Mouse (Mus musculus): ENCODE results near the gene Sbno2. TPM values are rescaled to one million over a fixed set of nuclear protein-coding genes. Genes with fewer than 3 reads are reported as not detected.

Sbno2 gene
- polyA plus RNA-seq, 1 experiment from 2014 or later = 10.4 TPM

DNA sequence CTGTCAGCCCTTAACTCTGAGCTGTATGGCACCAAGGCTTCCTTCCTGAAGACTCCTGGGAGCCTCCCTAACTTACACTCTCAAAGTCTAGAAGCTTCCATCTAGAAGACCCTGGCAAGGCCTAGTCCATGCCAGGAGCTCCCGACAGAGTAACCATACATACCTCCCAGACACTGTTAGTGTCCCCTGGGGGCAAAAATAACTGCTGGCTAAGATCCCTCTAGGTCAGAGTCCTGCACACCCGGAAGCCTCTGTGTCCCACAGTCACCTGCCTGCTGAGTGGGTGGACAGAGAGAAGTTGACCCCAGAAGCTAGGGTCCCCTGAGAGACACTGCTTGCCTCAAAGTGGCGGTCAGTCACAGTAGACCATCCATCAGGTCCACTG, 33.9 kb downstream of the Sbno2 start:
- no peaks in the 10 kb centered on the region for H3K27me3 ChIP-seq
- H3K4me2 ChIP-seq = peak overlapping the region; percentile 55
- H3K27ac ChIP-seq (replicated peaks) = peak overlapping the region; percentile 92
- peak overlapping the region; percentile 51 for H3K9ac ChIP-seq
- 0 out of 2 replicates have a peak overlapping the region, but pooled peaks have one; percentile 1 for H3K4me3 ChIP-seq (replicated peaks)
- peaks cover 69% of the 10 kb centered on the region for H3K4me1 ChIP-seq (replicated peaks)
- ATAC-seq (ENCODE audit: insufficient read depth) = peak; percentile 23
- WGBS (ENCODE audit: insufficient replicate concordance) = 55% methylated on average over 3 of the region's 3 CpGs
- no peaks in the 10 kb centered on the region for H3K9me3 ChIP-seq (replicated peaks)
- H3K36me3 ChIP-seq (replicated peaks) = peaks cover 53% of the 10 kb centered on the region

DNA sequence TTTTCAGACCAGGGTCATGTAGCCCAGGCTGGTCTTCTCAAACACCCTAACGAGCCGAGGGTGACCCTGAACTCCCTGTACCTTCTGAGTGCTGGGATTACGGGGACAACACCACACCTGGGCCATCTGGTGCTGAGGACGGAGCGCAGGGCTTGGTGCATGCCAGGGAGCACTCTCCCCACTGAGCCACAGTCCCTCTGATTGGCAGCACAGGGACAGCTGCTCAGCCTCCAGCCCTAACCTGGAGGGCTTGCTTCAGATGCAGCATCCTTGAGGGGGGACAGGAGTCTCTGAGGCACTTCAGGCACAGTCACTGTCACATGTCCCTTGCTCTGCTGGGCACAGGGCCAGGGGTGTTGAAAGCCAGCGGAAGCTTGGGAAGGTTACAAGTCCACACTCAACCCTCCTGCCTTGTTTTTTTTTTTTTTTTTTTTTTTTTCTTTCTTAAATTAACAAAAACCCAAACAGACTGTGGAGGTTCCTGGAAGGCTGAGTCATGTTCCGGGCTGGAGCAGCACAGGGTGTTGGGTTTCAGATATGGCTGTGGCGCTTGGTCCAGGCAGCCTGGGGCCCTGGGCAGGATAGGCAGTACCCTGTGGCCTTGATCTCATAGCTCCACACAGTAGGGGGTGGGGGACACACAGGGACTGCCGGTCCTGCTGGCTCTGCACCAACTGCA, 34.4 kb downstream of the Sbno2 start:
- H3K36me3 ChIP-seq (replicated peaks) = peaks cover 53% of the 10 kb centered on the region
- ATAC-seq (ENCODE audit: insufficient read depth) = peak; percentile 91
- H3K4me3 ChIP-seq (replicated peaks) = 0 out of 2 replicates have a peak overlapping the region, but pooled peaks have one; percentile 1
- H3K4me1 ChIP-seq (replicated peaks) = peaks cover 64% of the 10 kb centered on the region
- H3K27ac ChIP-seq (replicated peaks) = peak overlapping the region; percentile 92
- WGBS (ENCODE audit: insufficient replicate concordance) = 50% methylated on average over 9 of the region's 9 CpGs
- H3K9me3 ChIP-seq (replicated peaks) = no peaks in the 10 kb centered on the region
- peak overlapping the region; percentile 51 for H3K9ac ChIP-seq
- H3K4me2 ChIP-seq = peak overlapping the region; percentile 55
- H3K27me3 ChIP-seq = no peaks in the 10 kb centered on the region

DNA sequence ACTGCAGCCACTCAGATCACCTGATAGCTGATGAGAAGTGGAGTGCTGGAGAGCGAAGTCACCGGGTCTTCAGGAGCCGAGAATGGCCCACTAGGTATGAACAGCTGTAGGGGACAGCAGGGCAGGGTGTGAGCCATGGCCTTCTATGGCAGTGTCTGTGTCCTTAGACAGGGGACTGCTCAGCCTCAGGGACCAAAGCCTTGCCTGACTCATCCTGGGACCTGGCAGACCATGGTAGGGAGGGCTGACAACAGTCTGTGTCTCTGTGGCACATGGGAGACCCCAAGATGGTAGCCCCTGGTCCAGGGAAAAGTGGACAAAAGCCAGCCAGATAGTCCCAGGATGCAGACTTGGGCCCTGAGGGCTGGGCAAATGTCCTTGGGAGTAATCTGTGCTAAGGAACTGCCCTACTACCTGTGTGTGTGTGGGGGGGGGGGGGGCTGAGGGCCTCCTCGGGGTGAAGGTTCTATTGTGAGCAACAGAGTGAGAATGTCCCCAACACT, 35.4 kb downstream of the Sbno2 start:
- H3K4me1 ChIP-seq (replicated peaks) = peaks cover 54% of the 10 kb centered on the region
- peaks cover 59% of the 10 kb centered on the region for H3K36me3 ChIP-seq (replicated peaks)
- H3K9ac ChIP-seq = no peak overlapping the region
- H3K27me3 ChIP-seq = no peaks in the 10 kb centered on the region
- WGBS (ENCODE audit: insufficient replicate concordance) = 85% methylated on average over 4 of the region's 4 CpGs
- H3K4me3 ChIP-seq (replicated peaks) = no peak overlapping the region
- peak overlapping the region; percentile 92 for H3K27ac ChIP-seq (replicated peaks)
- no peak overlapping the region for H3K4me2 ChIP-seq
- no peak for ATAC-seq (ENCODE audit: insufficient read depth)
- no peaks in the 10 kb centered on the region for H3K9me3 ChIP-seq (replicated peaks)

DNA sequence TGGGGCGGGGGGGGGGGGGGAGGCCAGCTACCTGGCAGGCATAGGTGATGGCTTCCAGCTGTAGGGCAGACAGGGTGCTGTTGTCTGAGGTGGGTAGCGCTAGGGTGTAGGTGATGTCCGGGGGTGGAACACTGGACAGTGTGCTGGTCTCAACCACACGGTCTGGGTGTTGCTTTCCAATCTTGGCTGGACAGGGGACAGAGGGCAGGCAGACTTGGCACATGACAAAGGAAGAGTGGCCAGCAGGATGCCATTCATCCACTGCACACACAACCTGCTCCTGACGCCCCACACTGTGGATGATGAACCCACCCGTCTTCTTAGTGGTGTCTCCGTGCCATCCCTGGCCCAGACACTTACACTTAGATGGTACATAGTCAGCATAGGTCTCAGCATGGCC, 36.1 kb downstream of the Sbno2 start:
- Histone ChIP-seq H3K36me3 (replicated peaks) (peaks cover 66% of the 10 kb centered on the region), H3K4me3 (replicated peaks) (no peak overlapping the region), H3K9me3 (replicated peaks) (no peaks in the 10 kb centered on the region), H3K27ac (replicated peaks) (0 out of 2 replicates have a peak overlapping the region, but pooled peaks have one; percentile 92), H3K4me2 (no peak overlapping the region), H3K27me3 (no peaks in the 10 kb centered on the region), H3K9ac (no peak overlapping the region), H3K4me1 (replicated peaks) (peaks cover 47% of the 10 kb centered on the region)
- ATAC-seq (ENCODE audit: insufficient read depth) = no peak
- 84% methylated on average over 6 of the region's 7 CpGs for WGBS (ENCODE audit: insufficient replicate concordance)

- H3K27me3 ChIP-seq = no peaks in the 10 kb centered on the region
- peak overlapping the region; percentile 51; the same call in 1 of the 2 replicates for H3K27ac ChIP-seq (replicated peaks)
- no peak overlapping the region for H3K4me3 ChIP-seq (replicated peaks)
- 0 out of 2 replicates have a peak, but pooled peaks cover 2% of the 10 kb centered on the region for H3K4me1 ChIP-seq (replicated peaks)
- WGBS (ENCODE audit: insufficient replicate concordance) = 84% methylated on average over 23 of the region's 23 CpGs
- ATAC-seq (ENCODE audit: insufficient read depth) = no peak
- H3K36me3 ChIP-seq (replicated peaks) = peaks cover 93% of the 10 kb centered on the region
- H3K4me2 ChIP-seq = no peak overlapping the region
- H3K9ac ChIP-seq = no peak overlapping the region
- no peaks in the 10 kb centered on the region for H3K9me3 ChIP-seq (replicated peaks)
Measured at GRCm38 (mm10) chr10:80063877-80064650, 41.3 kb downstream of the Sbno2 start.

DNA sequence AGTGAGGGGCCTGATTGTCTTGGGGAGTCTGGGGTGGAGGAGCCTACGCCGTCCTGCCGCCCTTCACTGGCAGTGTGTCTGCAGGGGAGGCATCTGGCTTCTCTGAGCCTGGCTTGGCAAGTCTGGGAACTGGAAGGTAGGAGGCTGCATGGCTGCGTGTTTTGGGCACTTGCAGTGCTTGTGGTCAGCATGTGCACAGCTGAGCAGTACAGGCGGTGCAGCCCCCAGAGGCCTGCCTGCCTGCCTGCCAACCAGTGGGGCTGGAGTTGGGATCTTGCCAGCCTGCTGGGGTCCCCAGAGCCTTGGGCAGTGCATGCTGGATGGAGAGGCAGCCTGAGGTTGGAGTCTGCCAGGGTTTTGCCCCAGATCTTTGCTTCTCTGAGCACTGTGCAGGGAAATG, 42.3 kb downstream of the Sbno2 start:
- WGBS (ENCODE audit: insufficient replicate concordance) = 89% methylated on average over 5 of the region's 5 CpGs
- no peak for ATAC-seq (ENCODE audit: insufficient read depth)

GRCm38 (mm10) chr10:80057683-80058326, 47.6 kb downstream of the Sbno2 start:
- no peaks in the 10 kb centered on the region for H3K9me3 ChIP-seq (replicated peaks)
- no peak overlapping the region for H3K4me3 ChIP-seq (replicated peaks)
- H3K36me3 ChIP-seq (replicated peaks) = peaks cover 81% of the 10 kb centered on the region
- ATAC-seq (ENCODE audit: insufficient read depth) = no peak
- WGBS (ENCODE audit: insufficient replicate concordance) = 90% methylated on average over 30 of the region's 30 CpGs
- no peak overlapping the region for H3K27ac ChIP-seq (replicated peaks)
- H3K4me2 ChIP-seq = no peak overlapping the region
- H3K9ac ChIP-seq = no peak overlapping the region
- H3K27me3 ChIP-seq = no peaks in the 10 kb centered on the region
- H3K4me1 ChIP-seq (replicated peaks) = peaks cover 32% of the 10 kb centered on the region

More for the DNA sequence above, 42.3 kb downstream of the Sbno2 start:
- Histone ChIP-seq H3K27ac (replicated peaks) (no peak overlapping the region), H3K9me3 (replicated peaks) (no peaks in the 10 kb centered on the region), H3K4me3 (replicated peaks) (no peak overlapping the region), H3K4me1 (replicated peaks) (0 out of 2 replicates have a peak, but pooled peaks cover 2% of the 10 kb centered on the region), H3K27me3 (no peaks in the 10 kb centered on the region), H3K9ac (no peak overlapping the region), H3K4me2 (no peak overlapping the region), H3K36me3 (replicated peaks) (peaks cover 95% of the 10 kb centered on the region)

DNA sequence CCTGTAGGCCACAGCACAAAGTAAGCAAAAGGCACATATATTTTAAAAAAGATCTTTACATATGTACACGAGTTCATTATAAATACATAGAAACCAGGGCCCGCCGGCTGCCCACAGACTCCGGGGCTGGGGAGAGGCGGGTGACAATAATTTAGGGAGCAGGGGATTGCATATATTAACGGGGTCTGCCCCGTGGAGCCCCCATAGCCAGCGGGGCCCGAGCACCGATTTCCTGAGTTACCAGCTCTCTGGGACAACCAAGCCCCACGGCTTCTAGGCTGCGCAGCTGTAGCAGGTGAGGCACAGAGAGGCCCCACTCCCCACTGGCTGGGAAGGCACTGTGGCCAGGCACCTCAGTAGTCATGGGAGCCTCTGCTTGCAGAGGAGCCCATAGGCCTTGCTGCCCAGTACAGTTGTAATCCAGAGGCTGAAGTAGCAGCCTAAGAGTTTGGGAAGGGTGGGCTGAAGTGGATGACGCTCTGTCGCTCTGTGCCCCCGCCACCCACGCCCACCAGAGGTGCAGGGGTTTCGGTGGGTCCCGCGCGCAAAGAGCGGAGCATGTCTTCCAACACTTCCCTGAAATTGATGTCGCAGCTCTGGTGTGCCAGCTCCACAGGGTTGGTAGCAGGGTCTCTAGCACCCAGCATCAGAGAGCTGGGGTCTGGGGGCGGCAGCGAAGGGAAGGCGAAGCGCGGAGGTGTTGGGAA, 48.2 kb downstream of the Sbno2 start:
- no peak for ATAC-seq (ENCODE audit: insufficient read depth)
- H3K9me3 ChIP-seq (replicated peaks) = no peaks in the 10 kb centered on the region
- no peak overlapping the region for H3K9ac ChIP-seq
- 89% methylated on average over 27 of the region's 27 CpGs for WGBS (ENCODE audit: insufficient replicate concordance)
- H3K36me3 ChIP-seq (replicated peaks) = peaks cover 74% of the 10 kb centered on the region
- no peak overlapping the region for H3K4me3 ChIP-seq (replicated peaks)
- peaks cover 39% of the 10 kb centered on the region for H3K4me1 ChIP-seq (replicated peaks)
- no peaks in the 10 kb centered on the region for H3K27me3 ChIP-seq
- H3K27ac ChIP-seq (replicated peaks) = no peak overlapping the region
- H3K4me2 ChIP-seq = no peak overlapping the region

DNA sequence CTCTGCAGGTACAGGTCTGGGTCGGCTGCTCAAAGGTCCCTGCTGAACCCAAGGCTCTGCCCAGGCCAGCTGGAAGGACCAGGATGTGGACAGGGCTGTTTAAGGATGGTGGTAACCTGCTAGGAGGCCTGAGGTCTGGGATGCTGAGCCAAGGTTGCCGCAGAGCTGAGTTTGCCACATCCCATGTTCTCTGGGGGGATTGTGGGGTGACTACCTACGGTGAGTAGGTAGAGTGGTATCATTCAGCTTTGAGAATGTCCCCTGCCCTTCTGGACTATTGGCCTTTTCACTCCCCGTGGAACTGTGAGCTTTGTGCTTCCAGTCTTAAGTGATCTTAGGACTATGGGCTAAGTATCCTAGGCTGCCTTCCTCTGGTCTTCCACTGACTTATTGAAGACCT, 48.9 kb downstream of the Sbno2 start:
- no peaks in the 10 kb centered on the region for H3K9me3 ChIP-seq (replicated peaks)
- H3K9ac ChIP-seq = no peak overlapping the region
- ATAC-seq (ENCODE audit: insufficient read depth) = no peak
- H3K4me1 ChIP-seq (replicated peaks) = peaks cover 45% of the 10 kb centered on the region
- peak overlapping the region; percentile 21 for H3K4me2 ChIP-seq
- H3K27me3 ChIP-seq = no peaks in the 10 kb centered on the region
- H3K4me3 ChIP-seq (replicated peaks) = no peak overlapping the region
- peaks cover 68% of the 10 kb centered on the region for H3K36me3 ChIP-seq (replicated peaks)
- WGBS (ENCODE audit: insufficient replicate concordance) = 78% methylated on average over 4 of the region's 4 CpGs
- no peak overlapping the region for H3K27ac ChIP-seq (replicated peaks)

DNA sequence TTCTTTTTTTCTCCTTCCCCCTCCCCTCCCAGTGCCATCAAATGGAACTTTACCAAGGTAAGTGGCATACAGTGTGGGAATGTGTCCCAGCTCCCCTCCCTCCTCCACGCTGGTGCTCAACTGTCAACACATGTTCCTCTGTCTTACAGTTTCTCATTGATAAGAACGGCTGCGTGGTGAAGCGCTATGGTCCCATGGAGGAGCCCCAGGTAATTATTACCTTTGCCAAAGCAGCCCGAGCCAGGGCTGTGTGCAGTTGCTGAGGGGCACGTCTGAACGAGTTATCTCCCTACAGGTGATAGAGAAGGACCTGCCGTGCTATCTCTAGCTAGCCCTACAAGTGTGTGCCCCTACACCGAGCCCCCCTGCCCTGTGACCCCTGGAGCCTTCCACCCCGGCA, 49.5 kb downstream of the Sbno2 start:
- Histone ChIP-seq H3K4me1 (replicated peaks) (peaks cover 51% of the 10 kb centered on the region), H3K36me3 (replicated peaks) (peaks cover 62% of the 10 kb centered on the region), H3K9ac (peak overlapping the region; percentile 100), H3K4me3 (replicated peaks) (peak overlapping the region; percentile 97), H3K4me2 (peak overlapping the region; percentile 83), H3K9me3 (replicated peaks) (no peaks in the 10 kb centered on the region), H3K27ac (replicated peaks) (peak overlapping the region; percentile 53), H3K27me3 (no peaks in the 10 kb centered on the region)
- 38% methylated on average over 10 of the region's 10 CpGs for WGBS (ENCODE audit: insufficient replicate concordance)
- no peak for ATAC-seq (ENCODE audit: insufficient read depth)

Data from liver, embryonic 15.5 days (tissue).